Comparison of ENCODE assay signal across 8 mouse cellular contexts in genomic region chr11:70970560-70971540, GRCm38 (mm10). TPM values are rescaled to one million over a fixed set of nuclear protein-coding genes. Genes with fewer than 3 reads are reported as not detected.
DNase-seq lines count a peak whose midpoint lies in the region; ATAC-seq lines count a peak whose summit lies in the region.

No protein-coding gene starts in this region.

- peak overlapping the region; percentile 64 for H3K9ac ChIP-seq in embryonic facial prominence, embryonic 11.5 days (replicated peaks; ENCODE audit: low read length)
- H3K9ac ChIP-seq in intestine, embryonic 15.5 days = peak overlapping the region; percentile 53

- H3K9me3 ChIP-seq in heart, embryonic 10.5 days = no peaks in the 10 kb centered on the region
- no peaks in the 10 kb centered on the region for H3K9me3 ChIP-seq in embryonic facial prominence, embryonic 11.5 days (replicated peaks; ENCODE audit: control insufficient read depth, low read length)
- H3K9me3 ChIP-seq in intestine, embryonic 15.5 days = no peaks in the 10 kb centered on the region

- H3K27me3 ChIP-seq in heart, embryonic 10.5 days (ENCODE audit: insufficient read depth, poor library complexity, severe bottlenecking) = no peaks in the 10 kb centered on the region
- H3K27me3 ChIP-seq in embryonic facial prominence, embryonic 11.5 days (ENCODE audit: control insufficient read depth, insufficient read depth, low read length) = no peaks in the 10 kb centered on the region
- no peaks in the 10 kb centered on the region for H3K27me3 ChIP-seq in intestine, embryonic 15.5 days (replicated peaks)

- no peak for DNase-seq in heart, embryonic 10.5 days (ENCODE audit: low spot score)
- DNase-seq in heart, postnatal 4 days = no peak
- peak; percentile 13 for DNase-seq in embryonic facial prominence, embryonic 11.5 days (ENCODE audit: low spot score)
- no peak for DNase-seq in adrenal gland, postnatal 10 days
- DNase-seq in gastrocnemius, postnatal 36 days = no peak

- peak overlapping the region; percentile 95 for H3K27ac ChIP-seq in heart, embryonic 10.5 days
- H3K27ac ChIP-seq in embryonic facial prominence, embryonic 11.5 days (replicated peaks; ENCODE audit: low read depth, low read length) = no peak overlapping the region
- H3K27ac ChIP-seq in intestine, embryonic 15.5 days = peak overlapping the region; percentile 79

- peak overlapping the region; percentile 66 for H3K4me2 ChIP-seq in embryonic facial prominence, embryonic 11.5 days (ENCODE audit: low read depth, low read length)
- peak overlapping the region; percentile 76 for H3K4me2 ChIP-seq in intestine, embryonic 15.5 days (replicated peaks)

- H3K4me1 ChIP-seq in heart, embryonic 10.5 days = peaks cover 14% of the 10 kb centered on the region
- H3K4me1 ChIP-seq in embryonic facial prominence, embryonic 11.5 days (ENCODE audit: control insufficient read depth, insufficient read depth, low read length) = no peaks in the 10 kb centered on the region
- H3K4me1 ChIP-seq in intestine, embryonic 15.5 days (replicated peaks) = peaks cover 12% of the 10 kb centered on the region

- H3K36me3 ChIP-seq in heart, embryonic 10.5 days = peaks cover 54% of the 10 kb centered on the region
- 0 out of 2 replicates have a peak, but pooled peaks cover 2% of the 10 kb centered on the region for H3K36me3 ChIP-seq in embryonic facial prominence, embryonic 11.5 days (replicated peaks; ENCODE audit: control insufficient read depth, insufficient read depth, low read depth, low read length)
- H3K36me3 ChIP-seq in intestine, embryonic 15.5 days = peaks cover 10% of the 10 kb centered on the region; the same call in 1 of the 2 replicates

- peak overlapping the region; percentile 87 for H3K4me3 ChIP-seq in heart, embryonic 10.5 days
- H3K4me3 ChIP-seq in embryonic facial prominence, embryonic 11.5 days (ENCODE audit: low read depth, low read length) = peak overlapping the region; percentile 93
- H3K4me3 ChIP-seq in intestine, embryonic 15.5 days (replicated peaks) = peak overlapping the region; percentile 90

- ATAC-seq in CD4-positive, CD25-positive, alpha-beta regulatory T cell, adult 4 months = peak; percentile 25
- ATAC-seq in embryonic facial prominence, embryonic 11.5 days (replicated peaks; ENCODE audit: insufficient number of reproducible peaks, low FRiP score, low TSS enrichment, low read depth) = peak; percentile 51
- ATAC-seq in intestine, embryonic 15.5 days = peak; percentile 48
- ATAC-seq in megakaryocyte progenitor cell, adult 5-6 weeks (replicated peaks; ENCODE audit: poor library complexity) = peak; percentile 62

- intact Hi-C loops in gastrocnemius, postnatal 36 days (cut with DNase I) = no loop called here

- WGBS in heart, embryonic 10.5 days = 16% methylated on average over 24 of the region's 24 CpGs
- WGBS in embryonic facial prominence, embryonic 11.5 days = 18% methylated on average over 24 of the region's 24 CpGs
- WGBS in intestine, embryonic 15.5 days = 15% methylated on average over 24 of the region's 24 CpGs

RNA-seq across cellular contexts. Expression of gene Rpain, which starts 0.8 kb away (rescaled TPM):
- polyA plus RNA-seq in heart, embryonic 10.5 days (2016; fragmentation: Nextera tagmentation; extraction: Ambion mirVana) = 61.4 and 63.6 TPM in 2 replicates
- 10 to 100 TPM; 15.0 to 18.5 TPM for total RNA-seq in heart, postnatal 4 days (2021)
- 10 to 100 TPM; 70.1 to 90.2 TPM for polyA plus RNA-seq in CD4-positive, CD25-positive, alpha-beta regulatory T cell, adult 4 months (2017; shearing (Covaris generic))
- 62.5 and 82.5 TPM in 2 replicates for polyA plus RNA-seq in embryonic facial prominence, embryonic 11.5 days (2014; fragmentation: Nextera tagmentation; extraction: Ambion mirVana)
- 63.3 and 66.7 TPM in 2 replicates for polyA plus RNA-seq in intestine, embryonic 15.5 days (2015; fragmentation: Nextera tagmentation; extraction: Ambion mirVana)
- 41.2 and 68.1 TPM in 2 replicates for total RNA-seq in megakaryocyte progenitor cell, adult 5-6 weeks (2015)
- total RNA-seq in megakaryocyte progenitor cell, adult 5-6 weeks (2017) = 25.3 and 48.4 TPM in 2 replicates
- total RNA-seq in adrenal gland, postnatal 10 days (2021) = 10 to 100 TPM; 24.9 to 31.5 TPM
- total RNA-seq in gastrocnemius, postnatal 36 days (2021) = 10 to 100 TPM; 11.2 to 13.7 TPM

RNA-seq across cellular contexts. Expression of gene Nup88, which starts 1.1 kb away (rescaled TPM):
- polyA plus RNA-seq in heart, embryonic 10.5 days (2016; fragmentation: Nextera tagmentation; extraction: Ambion mirVana) = 129 and 139 TPM in 2 replicates
- total RNA-seq in heart, postnatal 4 days (2021) = 10 to 100 TPM; 70.1 to 72.2 TPM
- 10 to 100 TPM; 71.4 to 92.7 TPM for polyA plus RNA-seq in CD4-positive, CD25-positive, alpha-beta regulatory T cell, adult 4 months (2017; shearing (Covaris generic))
- polyA plus RNA-seq in embryonic facial prominence, embryonic 11.5 days (2014; fragmentation: Nextera tagmentation; extraction: Ambion mirVana) = 187 and 193 TPM in 2 replicates
- 100 and 104 TPM in 2 replicates for polyA plus RNA-seq in intestine, embryonic 15.5 days (2015; fragmentation: Nextera tagmentation; extraction: Ambion mirVana)
- total RNA-seq in megakaryocyte progenitor cell, adult 5-6 weeks (2015) = 138 and 143 TPM in 2 replicates
- 135 and 164 TPM in 2 replicates for total RNA-seq in megakaryocyte progenitor cell, adult 5-6 weeks (2017)
- 10 to 100 TPM; 54.0 to 68.3 TPM for total RNA-seq in adrenal gland, postnatal 10 days (2021)
- 10 to 100 TPM; 26.5 to 32.2 TPM for total RNA-seq in gastrocnemius, postnatal 36 days (2021)

RNA-seq across cellular contexts. Expression of gene C1qbp, which starts 12.0 kb away (rescaled TPM):
- 359 and 388 TPM in 2 replicates for polyA plus RNA-seq in heart, embryonic 10.5 days (2016; fragmentation: Nextera tagmentation; extraction: Ambion mirVana)
- 100 to 1,000 TPM; 233 to 253 TPM for total RNA-seq in heart, postnatal 4 days (2021)
- polyA plus RNA-seq in CD4-positive, CD25-positive, alpha-beta regulatory T cell, adult 4 months (2017; shearing (Covaris generic)) = 10 to 100 TPM in 1 of 2 experiments, 1 to 10 TPM in 1; 3.7 to 16.3 TPM
- 274 TPM in 2 replicates for polyA plus RNA-seq in embryonic facial prominence, embryonic 11.5 days (2014; fragmentation: Nextera tagmentation; extraction: Ambion mirVana)
- polyA plus RNA-seq in intestine, embryonic 15.5 days (2015; fragmentation: Nextera tagmentation; extraction: Ambion mirVana) = 360 and 393 TPM in 2 replicates
- 642 and 695 TPM in 2 replicates for total RNA-seq in megakaryocyte progenitor cell, adult 5-6 weeks (2015)
- 113 and 117 TPM in 2 replicates for total RNA-seq in megakaryocyte progenitor cell, adult 5-6 weeks (2017)
- total RNA-seq in adrenal gland, postnatal 10 days (2021) = 100 to 1,000 TPM; 254 to 262 TPM
- total RNA-seq in gastrocnemius, postnatal 36 days (2021) = 100 to 1,000 TPM in 1 of 2 experiments, 10 to 100 TPM in 1; 96.4 to 119 TPM

RNA-seq across cellular contexts. Expression of gene Dhx33, which starts 33.4 kb away (rescaled TPM):
- polyA plus RNA-seq in heart, embryonic 10.5 days (2016; fragmentation: Nextera tagmentation; extraction: Ambion mirVana) = 21.0 and 23.3 TPM in 2 replicates
- total RNA-seq in heart, postnatal 4 days (2021) = 10 to 100 TPM; 15.0 to 16.9 TPM
- polyA plus RNA-seq in CD4-positive, CD25-positive, alpha-beta regulatory T cell, adult 4 months (2017; shearing (Covaris generic)) = 1 to 10 TPM; 5.0 to 6.0 TPM
- 24.8 and 25.5 TPM in 2 replicates for polyA plus RNA-seq in embryonic facial prominence, embryonic 11.5 days (2014; fragmentation: Nextera tagmentation; extraction: Ambion mirVana)
- 15.0 and 16.0 TPM in 2 replicates for polyA plus RNA-seq in intestine, embryonic 15.5 days (2015; fragmentation: Nextera tagmentation; extraction: Ambion mirVana)
- 19.3 and 23.5 TPM in 2 replicates for total RNA-seq in megakaryocyte progenitor cell, adult 5-6 weeks (2015)
- 28.4 and 41.3 TPM in 2 replicates for total RNA-seq in megakaryocyte progenitor cell, adult 5-6 weeks (2017)
- total RNA-seq in adrenal gland, postnatal 10 days (2021) = 10 to 100 TPM; 25.2 to 25.6 TPM
- 1 to 10 TPM; 6.5 to 8.0 TPM for total RNA-seq in gastrocnemius, postnatal 36 days (2021)

RNA-seq across cellular contexts. Expression of gene Mis12, which starts 48.6 kb away (rescaled TPM):
- polyA plus RNA-seq in heart, embryonic 10.5 days (2016; fragmentation: Nextera tagmentation; extraction: Ambion mirVana) = 32.9 and 45.5 TPM in 2 replicates
- 10 to 100 TPM; 15.2 to 15.3 TPM for total RNA-seq in heart, postnatal 4 days (2021)
- polyA plus RNA-seq in CD4-positive, CD25-positive, alpha-beta regulatory T cell, adult 4 months (2017; shearing (Covaris generic)) = 10 to 100 TPM; 18.8 to 24.4 TPM
- polyA plus RNA-seq in embryonic facial prominence, embryonic 11.5 days (2014; fragmentation: Nextera tagmentation; extraction: Ambion mirVana) = 58.8 and 64.9 TPM in 2 replicates
- polyA plus RNA-seq in intestine, embryonic 15.5 days (2015; fragmentation: Nextera tagmentation; extraction: Ambion mirVana) = 34.3 and 35.5 TPM in 2 replicates
- 26.4 and 30.6 TPM in 2 replicates for total RNA-seq in megakaryocyte progenitor cell, adult 5-6 weeks (2015)
- total RNA-seq in megakaryocyte progenitor cell, adult 5-6 weeks (2017) = 32.4 and 40.0 TPM in 2 replicates
- total RNA-seq in adrenal gland, postnatal 10 days (2021) = 10 to 100 TPM; 17.6 TPM
- total RNA-seq in gastrocnemius, postnatal 36 days (2021) = 1 to 10 TPM; 3.3 to 4.0 TPM
